Mouse (Mus musculus) urinary bladder, postnatal 10 days (tissue): ENCODE results near the gene Cuedc1.

ENCODE experiments used
- DNase-seq: peaks from one replicate; pipeline ENCODE4 v3.0.0; 2022; ENCODE audit warnings: low spot score

The Cuedc1 gene

DNA sequence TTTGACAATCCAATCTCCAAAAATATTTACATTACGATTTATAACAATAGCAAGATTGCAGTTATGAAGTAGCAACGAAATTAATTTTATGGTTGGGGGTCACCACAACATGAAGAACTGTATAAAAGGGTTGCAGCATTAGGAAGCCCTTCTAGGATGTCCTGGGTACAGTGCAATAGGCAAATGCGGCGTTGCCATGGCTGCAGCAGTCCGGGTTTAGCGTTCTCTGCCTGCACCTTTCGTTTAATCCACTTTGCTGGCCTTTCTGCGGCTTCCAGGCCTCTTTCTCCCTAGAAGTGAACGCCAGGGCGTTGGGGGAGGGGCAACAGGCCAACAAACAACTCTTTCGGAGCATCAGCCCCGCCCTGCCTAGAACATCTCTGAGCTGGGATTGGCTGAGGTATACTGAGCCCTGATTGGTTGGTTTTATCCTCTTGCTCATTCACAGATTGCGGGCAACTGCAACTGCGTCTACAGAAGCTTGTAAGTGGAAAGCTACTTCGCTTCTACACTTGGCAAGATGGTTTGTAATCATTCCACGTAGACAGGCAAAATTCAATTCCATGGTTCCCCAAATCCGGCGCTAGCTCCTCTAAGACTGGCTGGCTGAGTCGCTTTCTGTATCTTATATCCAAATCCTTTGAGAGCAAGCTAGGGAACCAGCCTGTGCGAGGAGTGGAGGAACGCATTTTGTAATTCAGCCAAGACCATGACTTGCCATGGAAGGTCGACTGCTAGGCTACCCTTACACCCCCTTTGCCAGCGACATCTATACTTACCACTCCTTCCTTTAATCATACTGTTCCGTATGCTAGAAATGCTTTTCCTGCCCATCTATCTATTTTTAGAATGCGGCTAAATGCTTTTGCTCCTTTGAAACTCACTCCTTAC is 10.9 kb upstream of the Cuedc1 start:
- DNase-seq: peak; percentile 68

DNA sequence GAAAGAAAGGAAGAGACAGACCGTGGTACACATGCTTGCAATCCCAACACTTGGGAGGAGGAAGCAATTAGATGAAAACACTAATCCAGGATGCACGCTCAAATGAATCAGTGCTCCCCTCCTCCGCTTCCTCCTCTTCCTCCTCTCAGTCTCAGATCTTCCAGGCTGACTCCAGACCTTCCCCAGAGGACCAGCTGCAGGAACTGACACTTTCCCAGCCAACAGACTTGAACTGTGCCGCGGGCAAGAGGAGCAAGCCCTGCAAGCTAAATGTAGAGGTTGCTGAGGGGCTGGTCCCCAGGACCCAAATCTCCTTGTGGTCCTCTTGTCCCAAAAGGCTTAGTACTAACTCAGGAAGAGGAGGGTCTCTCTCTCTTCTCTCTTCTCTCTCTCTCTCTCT is 8.7 kb upstream of the Cuedc1 start:
- no peak for DNase-seq

DNA sequence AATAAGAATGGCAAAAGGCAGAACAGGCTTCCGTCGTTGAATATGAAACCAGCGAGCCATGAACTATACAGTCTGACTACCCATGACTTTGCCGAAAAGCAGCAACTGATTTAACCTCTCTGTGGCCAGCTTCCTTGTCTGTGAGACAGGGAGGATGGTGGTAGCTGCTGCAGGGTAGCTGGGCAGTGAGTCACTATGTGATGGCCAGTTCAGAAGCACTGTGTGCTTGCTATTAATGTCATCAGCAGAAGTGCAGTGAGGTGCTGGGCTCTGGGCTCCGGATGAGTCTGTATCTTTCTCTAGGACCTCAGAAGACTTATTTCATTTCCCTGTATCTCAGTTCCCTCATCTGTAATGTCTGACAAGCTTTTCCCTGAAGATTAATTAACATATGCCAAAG is 7.6 kb upstream of the Cuedc1 start:
- no peak for DNase-seq

DNA sequence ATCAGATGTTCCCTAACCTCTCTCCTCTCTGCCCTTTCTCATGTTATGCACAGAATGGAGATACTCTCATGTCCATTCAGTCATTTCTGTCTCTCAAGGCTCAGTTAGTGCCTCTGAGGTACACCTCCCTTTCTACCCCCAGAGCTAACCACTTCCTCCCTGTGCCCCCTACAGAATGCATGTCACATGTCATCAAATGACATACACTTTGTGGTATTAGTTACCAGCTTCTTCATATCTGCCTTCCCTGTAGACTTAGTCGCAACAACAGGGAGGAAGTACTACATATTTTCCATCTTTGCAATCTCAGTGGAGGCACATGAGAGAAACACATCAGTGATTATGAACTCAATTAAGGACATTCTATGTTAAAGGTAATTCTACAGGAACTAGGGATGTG is 5.9 kb upstream of the Cuedc1 start:
- no peak for DNase-seq

DNA sequence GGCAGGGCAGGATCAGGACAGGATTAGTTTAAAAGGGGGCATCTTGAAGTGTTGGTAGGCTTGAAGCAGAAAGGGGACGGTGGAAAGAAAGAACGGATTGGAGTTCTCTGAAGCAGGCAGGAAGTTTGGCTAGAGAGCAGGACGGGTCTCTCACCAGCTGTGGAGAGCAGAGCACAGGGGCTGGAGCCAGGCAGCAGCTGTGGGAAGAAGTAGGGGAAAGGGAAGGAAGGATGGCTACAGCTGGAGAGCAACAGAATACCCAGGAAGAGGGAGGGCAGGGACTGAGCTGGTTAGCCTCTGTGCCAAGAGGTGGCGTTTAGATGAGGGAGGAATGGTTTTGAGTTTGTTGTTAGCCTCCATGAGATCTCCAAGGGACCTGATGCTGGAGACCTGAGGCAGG is 685 bp upstream of the Cuedc1 start:
- DNase-seq: no peak

DNA sequence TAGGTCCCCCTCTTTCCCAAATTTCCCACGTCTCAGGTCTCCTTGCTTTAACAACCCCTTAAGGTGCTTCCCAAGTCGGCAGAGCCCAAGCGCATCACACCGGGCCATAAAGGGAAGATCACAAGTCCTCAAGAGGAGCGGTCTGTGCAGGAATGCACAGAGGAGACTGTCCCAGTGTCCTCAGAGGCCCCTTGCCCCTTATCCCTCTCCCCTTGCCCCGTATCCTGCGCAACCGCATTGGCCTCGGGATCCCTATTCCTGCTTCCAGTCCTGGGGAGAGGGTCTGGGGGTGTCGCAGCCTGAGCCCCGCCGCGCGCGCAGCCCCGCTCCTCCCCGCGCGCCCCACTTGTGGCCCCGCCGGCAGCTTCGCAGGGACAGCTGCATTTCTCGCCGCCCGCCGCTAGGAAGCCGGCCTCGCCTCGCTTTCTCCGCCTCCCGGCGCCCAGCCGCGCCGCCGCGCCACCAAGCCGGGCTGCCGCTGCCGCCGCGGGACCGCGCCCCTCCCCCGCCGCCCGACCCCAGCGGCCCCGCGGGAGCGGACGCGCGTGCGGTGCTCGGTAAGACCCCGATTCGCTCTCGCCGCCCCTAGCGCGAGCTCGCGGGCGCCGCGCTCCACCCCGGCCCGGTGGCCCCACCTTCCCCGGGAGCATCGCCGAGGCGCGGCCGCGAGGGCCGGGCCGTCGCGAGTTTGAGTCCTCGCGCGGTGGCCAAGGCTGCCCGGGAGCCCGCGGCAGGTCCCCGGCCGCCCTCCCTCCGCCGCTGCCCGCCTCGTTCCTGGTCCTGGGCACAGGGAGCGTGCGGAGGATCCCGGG is 1.1 kb downstream of the Cuedc1 start:
- no peak for DNase-seq

DNA sequence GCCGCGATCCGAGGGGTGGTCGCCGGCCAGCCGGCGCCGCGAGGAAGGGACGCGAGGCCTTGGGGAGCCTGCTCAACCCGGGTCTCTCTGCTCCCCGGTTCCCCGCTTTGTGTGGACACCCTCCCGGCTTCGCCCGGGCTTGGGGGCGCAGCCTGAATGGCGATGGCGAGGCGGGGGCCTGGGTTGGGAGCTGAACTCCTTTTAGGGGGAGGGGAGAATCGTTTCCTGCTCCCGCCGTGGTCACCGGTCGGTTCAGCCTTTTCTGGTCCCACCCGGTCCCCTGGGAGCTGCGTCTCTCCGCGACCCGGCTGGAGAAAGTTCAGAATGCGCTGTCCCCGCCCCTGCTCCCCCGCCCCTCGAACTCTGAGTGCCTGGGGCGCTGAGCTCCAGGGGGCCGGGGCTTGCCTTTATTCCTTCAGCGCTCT is 1.8 kb downstream of the Cuedc1 start:
- no peak for DNase-seq

DNA sequence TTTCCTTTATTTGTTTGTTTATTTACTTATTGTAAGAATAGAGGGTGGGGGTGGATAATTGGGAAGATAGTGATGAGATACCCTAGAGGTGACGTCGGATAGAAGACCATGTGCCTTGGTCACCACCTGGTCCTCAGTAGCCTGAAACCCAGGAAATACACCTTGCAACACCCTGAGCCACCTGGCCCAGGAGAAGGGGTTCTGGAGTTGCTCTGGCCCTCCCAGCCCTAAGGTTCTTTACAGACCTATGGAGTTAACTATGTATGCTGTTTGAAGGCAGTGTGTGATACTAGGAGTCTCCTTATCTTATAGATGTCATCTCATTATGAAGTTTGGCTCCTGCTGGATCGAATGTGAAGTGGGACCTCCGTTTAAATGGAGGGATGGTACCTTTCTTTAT is 2.3 kb downstream of the Cuedc1 start:
- no peak for DNase-seq

DNA sequence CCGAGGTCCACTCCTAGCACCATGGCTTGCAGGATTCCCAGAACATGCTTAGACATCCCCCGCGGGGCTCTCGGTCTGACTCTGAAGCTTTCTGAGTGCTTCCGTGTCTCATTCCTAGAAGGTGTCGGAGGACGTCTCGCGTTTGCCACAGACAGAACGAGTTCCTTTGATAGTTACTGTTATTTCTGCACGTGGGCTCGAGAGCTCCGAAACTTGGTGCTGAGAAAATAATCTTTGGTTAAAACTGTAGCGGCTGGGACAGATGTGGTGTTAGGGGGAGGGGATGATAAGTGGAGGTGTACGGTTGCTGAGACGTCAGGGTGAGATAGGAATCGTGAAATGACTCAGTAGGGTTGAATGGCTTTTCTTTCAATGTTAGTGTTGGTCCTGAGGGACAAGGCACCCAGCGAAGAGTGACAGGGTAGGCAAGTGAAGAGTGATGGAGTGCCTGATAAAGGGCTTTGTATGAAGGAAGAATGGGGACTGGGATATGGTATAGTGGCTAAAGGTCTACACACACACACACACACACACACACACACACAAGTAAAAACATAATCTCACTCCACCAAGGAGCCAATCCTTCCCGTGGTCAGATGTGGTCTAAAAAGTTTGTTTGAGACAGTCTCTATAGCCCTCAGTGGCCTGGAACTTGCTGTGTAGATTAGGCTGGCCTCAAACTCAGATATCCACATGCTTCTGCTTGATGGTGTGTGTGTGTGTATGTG is 5.5 kb downstream of the Cuedc1 start:
- no peak for DNase-seq

DNA sequence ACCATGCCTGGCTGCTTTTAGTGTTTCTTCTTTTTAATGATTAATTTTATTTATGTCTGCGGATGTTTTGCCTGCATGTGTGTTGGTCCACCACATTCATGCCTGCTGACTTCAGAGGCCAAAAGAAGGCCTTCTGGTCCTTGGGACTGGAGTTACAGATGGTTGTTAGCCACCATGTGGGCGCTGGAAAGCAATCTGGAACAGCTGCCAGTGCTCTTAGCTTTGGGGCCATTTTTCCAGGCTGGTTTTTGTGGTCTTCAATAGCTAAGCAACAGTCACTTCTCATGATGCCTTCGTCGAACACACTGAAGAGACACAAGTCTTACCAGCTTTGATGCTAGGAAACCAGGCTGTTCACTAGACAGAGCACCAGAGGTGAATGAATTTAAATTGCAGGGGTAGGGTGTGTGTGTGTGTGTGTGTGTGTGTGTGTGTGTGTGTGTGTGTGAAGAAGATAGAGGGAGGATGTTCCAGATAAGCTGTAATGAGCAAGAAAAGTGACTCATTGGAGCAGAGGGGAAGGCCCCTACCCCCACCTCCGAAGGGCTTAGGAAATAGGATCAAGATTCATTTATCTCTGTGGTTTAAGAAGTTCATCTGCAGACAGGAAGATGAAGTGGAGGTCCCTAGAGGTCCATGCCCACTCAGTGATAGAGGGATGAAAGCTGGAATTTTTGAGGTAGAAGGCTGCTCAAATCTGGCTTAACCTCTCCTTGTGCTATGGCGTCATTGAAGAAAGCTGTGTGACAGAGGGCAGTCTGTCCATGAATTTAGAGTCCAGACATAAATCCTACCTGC is 7.8 kb downstream of the Cuedc1 start:
- DNase-seq: no peak

DNA sequence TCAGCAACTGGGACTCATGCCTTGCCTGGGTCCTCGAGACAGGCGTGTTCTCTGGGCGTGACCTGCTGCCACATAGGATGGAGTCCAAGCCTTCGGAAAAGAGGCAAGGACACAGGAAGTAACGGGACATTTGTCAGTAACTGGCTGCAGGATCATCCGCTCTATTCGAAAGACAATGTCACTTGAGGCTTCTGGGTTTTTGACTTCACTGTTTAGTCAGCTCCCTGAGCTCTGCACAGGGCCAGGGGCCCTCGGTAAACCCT is 8.4 kb downstream of the Cuedc1 start:
- DNase-seq: no peak

DNA sequence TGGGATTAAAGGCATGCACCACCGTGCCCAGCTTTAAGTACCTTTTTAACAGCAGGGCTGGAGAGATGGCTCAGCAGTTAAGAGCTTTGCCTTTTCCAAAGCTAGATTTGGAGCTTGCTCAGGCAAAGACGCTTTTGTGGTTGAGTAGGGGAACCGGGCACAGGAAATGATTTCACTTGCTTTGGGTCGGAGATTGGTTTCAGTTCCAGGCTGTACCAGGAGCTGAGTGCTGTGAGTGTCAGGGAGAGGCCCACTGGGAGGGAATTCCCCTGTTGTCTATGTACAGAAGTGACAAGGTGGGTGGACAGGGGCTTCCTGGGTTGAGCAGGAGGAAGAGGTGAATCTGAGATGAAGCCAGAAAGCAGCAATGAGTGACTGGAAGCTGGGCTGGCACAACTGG is 9.5 kb downstream of the Cuedc1 start:
- DNase-seq: no peak

DNA sequence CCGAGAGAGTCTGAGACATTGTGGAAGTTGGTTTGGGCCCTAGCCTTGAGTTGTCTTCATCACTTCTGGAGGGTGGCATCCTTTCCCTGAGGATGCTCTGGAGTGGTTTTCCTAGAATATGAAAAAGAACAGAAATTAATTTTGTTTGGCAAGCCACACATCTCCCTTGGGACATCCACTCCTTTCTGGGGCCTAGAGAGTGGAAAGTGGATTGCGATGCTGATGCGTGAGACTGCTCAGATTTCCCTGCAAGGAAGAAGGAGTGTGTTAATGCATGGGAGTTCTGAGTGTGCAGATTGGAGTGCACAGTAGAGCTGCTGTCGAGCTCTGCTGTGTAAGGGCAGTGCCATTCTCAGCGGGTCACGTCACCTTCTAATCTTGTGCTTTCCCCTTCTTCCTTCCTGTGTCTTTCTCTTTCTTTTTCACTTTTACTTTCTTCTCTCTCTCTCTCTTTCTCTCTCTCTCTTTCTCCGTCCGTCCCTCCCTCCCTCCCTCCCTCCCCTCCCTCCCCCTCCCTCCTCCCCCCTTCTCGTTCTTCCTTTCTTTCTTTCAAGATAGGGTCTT is 12.3 kb downstream of the Cuedc1 start:
- no peak for DNase-seq

DNA sequence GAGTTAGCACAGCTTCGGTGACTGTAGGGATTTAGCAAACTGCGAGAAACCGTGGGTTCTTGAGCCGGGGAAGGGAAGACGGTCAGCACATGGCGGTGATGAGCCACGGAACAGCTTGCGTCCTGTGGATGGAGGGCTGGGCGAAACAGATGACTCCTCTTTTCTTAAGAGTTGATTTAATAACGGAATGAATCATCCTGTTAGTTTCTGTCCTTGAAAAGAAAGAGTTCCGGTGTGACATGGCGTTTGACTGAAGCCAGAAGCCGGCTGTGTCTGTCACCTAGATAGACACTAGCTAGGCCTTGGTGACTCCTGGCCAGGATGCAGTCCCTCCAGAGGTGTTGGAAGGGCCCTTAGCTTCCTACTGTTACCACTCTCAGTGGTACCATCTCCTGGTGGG is 14.2 kb downstream of the Cuedc1 start:
- DNase-seq: no peak

DNA sequence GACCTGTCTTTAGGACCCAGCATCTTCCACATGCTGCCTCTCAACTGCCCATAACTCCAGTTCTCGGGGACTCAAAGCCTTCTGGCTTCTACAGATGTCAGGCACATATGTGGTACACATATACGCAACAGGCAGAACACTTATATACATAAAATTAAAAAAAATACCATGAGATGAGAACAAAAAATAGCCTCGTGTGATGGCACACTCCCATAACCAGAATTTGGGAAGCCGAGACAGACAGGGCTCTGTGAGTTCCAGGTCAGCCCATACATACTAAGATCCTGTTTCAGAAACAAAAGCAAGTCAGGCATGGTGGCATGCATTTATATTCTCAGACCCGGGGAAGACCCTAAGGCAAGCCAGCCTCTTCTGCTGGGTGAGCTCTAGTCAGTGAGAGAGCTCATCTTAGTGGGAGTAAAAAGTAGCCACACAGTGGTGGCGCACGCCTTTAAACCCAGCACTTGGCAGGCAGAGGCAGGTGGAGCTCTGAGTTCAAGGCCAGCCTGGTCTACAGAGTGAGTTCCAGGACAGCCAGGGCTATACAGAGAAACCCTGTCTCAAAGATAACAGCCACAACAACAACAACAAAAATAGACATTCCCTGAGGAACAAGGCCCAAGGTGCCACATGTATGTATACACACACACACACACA is 14.9 kb downstream of the Cuedc1 start:
- DNase-seq: no peak

DNA sequence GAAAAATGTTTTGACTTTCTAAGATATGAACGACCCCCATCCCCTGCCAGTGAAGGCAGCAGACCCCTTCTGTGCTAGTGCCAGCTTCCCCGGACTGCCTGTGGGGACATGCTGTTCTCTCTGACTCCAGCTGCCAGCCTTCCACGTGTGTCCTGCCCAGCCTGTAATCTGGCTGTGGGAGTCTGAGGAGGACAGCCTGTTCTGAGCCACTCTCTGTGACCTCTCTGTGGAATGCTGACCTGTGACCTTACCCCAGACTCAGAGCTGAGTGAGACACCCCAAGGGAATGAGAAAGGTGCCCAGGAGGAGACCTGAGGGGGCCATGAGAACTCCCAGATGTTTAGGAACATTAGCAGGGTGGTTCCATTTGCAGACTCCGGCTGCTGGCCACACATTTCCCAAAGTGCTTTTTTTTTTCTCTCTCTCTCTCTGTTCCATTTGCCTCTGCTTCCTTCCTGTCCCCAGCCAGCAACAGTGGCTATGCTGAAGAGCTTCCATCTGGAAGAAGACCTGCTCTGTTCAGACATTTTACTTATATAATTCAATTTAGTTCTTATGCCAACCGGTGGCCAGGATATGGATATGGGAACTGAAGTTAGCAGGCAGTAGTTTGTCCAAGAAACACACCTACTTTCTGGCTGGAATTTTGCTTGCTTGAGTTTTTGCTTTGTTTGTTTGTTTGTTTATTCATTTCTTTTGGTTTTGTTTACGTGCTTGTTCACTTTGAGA is 15.8 kb downstream of the Cuedc1 start:
- no peak for DNase-seq

DNA sequence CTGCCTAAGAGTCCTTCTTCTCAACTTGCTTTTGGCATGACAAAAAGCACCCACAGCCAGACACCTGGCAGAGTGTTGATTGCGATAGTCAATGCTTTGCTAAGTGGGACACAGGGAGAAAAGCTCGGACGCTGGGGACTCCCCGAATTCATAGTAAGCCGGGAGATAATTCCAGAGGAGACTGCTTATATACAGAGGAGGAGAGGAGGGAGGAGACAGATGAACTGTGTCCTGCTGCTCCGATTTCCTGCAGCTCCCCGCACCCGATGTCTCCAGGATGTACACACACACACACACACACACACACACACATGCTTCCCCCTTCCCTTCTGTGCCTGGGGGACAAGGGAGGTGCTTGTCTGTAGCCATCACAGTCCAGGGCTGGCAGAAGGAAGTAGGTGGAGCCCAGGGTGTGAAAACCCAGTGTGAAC is 17.0 kb downstream of the Cuedc1 start:
- DNase-seq: no peak

DNA sequence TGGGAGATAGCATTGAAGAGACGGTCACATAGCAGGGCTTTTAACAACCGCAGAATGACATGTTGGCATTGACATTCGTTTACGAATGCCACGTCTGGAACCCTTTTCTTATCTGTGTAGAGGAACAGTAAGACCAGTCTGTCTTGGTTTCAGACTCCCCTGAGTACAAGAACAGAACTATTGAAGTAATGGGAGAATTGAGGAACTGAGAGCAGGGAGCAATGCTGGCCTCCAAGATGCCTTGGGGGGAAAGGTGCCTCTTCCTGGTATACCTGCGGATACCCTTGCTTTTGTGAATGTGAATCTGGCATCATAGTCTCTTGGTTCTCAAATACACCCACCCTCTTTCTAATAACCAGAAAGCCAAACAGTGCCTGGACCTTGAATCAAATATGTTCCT is 18.7 kb downstream of the Cuedc1 start:
- no peak for DNase-seq

DNA sequence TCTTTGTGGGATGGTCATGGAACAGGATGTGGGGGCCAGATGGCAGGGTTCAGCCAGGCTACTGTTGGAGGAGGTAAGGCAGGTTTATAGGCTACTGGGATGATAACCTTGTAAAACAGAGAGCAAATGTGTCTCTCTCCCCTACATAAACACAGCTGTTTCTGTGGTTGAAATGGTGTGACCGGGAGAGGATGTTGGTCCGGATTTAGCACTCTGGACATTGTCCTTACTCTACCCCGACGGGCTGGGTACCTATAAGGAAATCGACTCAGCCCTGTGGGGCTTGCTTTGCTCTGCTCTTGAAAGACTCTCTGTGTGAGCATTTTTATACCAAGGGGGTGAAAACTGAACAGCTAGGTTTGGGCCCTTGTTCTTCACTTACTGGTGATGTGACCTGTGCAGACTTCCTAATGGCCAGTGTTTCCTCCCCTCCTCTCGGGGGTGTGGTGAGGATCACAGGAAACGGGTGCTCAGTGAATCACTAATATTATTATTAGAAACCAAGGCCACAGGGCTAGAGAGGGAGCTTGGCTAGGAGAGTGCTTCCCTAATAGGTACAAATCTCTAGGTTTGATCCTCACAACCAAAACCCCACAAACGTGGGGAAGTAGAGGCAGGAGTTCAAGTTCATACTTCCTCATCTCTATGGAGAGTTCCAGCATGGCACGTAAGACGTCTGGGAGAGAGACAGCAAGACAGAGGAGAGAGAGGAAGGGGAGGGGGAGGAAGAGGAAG is 19.7 kb downstream of the Cuedc1 start:
- no peak for DNase-seq

DNA sequence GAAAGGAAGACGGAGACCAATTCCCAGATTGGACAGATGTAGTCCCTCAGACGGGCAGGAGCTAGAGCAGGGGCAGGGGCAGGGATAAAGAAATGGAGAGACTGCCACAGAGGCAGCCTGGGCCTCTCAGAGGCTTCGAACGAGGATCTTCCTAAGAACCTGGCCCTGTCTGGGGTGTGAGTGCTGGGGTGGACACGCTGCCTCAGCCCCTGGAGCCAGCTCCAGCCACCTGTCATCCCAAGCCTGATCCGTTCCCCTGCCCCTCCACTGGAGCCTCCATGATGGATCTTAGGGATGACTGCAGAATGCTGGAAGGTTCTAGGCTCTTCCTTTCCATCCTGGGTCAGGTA is 20.2 kb downstream of the Cuedc1 start:
- DNase-seq: no peak
